Comparison of ENCODE assay signal across 22 mouse cellular contexts in the genomic region with DNA sequence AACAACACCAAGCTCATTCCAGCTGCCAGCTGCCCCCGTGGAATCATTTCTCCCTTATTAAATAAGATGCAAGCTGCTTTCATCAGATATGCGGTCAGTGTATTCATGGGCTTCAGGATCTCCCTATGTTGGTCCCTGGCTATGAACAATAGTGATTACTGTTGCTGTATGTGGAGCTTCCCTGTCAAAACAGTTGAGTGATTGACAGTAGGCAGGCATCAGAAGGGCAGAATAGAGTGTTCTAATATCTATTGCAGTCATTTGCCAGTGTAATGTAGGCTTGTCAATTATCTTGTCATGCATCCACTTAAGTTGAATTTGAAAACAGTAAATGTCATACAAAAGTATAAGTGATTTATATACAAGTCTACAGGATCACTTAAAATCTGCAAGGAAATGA.
DNase-seq lines count a peak whose midpoint lies in the region; ATAC-seq and TF ChIP-seq lines count a peak whose summit lies in the region.
"Had no signal": no experiment of that assay in that cellular context is flagged by ENCODE, and none has a peak within 500 bp of the region (broad histone marks: within the 10 kb centered on the region; RNA-seq: fewer than 3 reads in every experiment).

No protein-coding gene starts in this region.

- no peak for TF ChIP-seq CTCF in left cerebral cortex, adult 2 months (IDR thresholded peaks at IDR 0.05)

- H3K4me2 ChIP-seq in hindbrain, embryonic 11.5 days (replicated peaks; ENCODE audit: low read depth, low read length) = no peak overlapping the region
- H3K4me2 ChIP-seq in hindbrain, embryonic 13.5 days = no peak overlapping the region
- H3K4me2 ChIP-seq in forebrain, embryonic 14.5 days (ENCODE audit: low read length) = no peak overlapping the region
- H3K4me2 ChIP-seq in forebrain, embryonic 16.5 days (ENCODE audit: low read length) = no peak overlapping the region
- H3K4me2 ChIP-seq: intestine, embryonic 15.5 days had no signal

- no peaks in the 10 kb centered on the region for H3K36me3 ChIP-seq in hindbrain, embryonic 11.5 days (ENCODE audit: control insufficient read depth, insufficient read depth, low read length)
- H3K36me3 ChIP-seq in hindbrain, embryonic 13.5 days = no peaks in the 10 kb centered on the region
- H3K36me3 ChIP-seq in forebrain, embryonic 14.5 days (ENCODE audit: control insufficient read depth, insufficient read depth, low read length) = no peaks in the 10 kb centered on the region
- no peaks in the 10 kb centered on the region for H3K36me3 ChIP-seq in forebrain, embryonic 16.5 days (ENCODE audit: control insufficient read depth, insufficient read depth)
- H3K36me3 ChIP-seq: heart, embryonic 10.5 days; heart, embryonic 13.5 days; intestine, embryonic 15.5 days had no signal

- WGBS in hindbrain, embryonic 11.5 days = 77% methylated on average over 2 of the region's 2 CpGs
- WGBS in hindbrain, embryonic 13.5 days = 64% methylated on average over 2 of the region's 2 CpGs
- WGBS in forebrain, embryonic 14.5 days = 79% methylated on average over 2 of the region's 2 CpGs
- WGBS in forebrain, embryonic 16.5 days = 62% methylated on average over 2 of the region's 2 CpGs

- no peaks in the 10 kb centered on the region for H3K27me3 ChIP-seq in hindbrain, embryonic 11.5 days (ENCODE audit: control insufficient read depth, insufficient read depth, low read length)
- H3K27me3 ChIP-seq in hindbrain, embryonic 13.5 days = no peaks in the 10 kb centered on the region
- H3K27me3 ChIP-seq in forebrain, embryonic 14.5 days (replicated peaks; ENCODE audit: control insufficient read depth, insufficient read depth, low read length) = no peaks in the 10 kb centered on the region
- H3K27me3 ChIP-seq in forebrain, embryonic 16.5 days (replicated peaks; ENCODE audit: control insufficient read depth, insufficient read depth, low read length) = no peaks in the 10 kb centered on the region
- H3K27me3 ChIP-seq: heart, embryonic 13.5 days; intestine, embryonic 15.5 days had no signal

- H3K9ac ChIP-seq in hindbrain, embryonic 11.5 days (ENCODE audit: low read depth, low read length) = no peak overlapping the region
- H3K9ac ChIP-seq in hindbrain, embryonic 13.5 days = no peak overlapping the region
- H3K9ac ChIP-seq in forebrain, embryonic 14.5 days (ENCODE audit: low read length) = no peak overlapping the region
- H3K9ac ChIP-seq in forebrain, embryonic 16.5 days (replicated peaks; ENCODE audit: low read depth, low read length) = no peak overlapping the region
- H3K9ac ChIP-seq: heart, embryonic 13.5 days; intestine, embryonic 15.5 days had no signal

- peak; percentile 65; the same call in 1 of the 2 replicates for ATAC-seq in hindbrain, embryonic 11.5 days (ENCODE audit: low FRiP score)
- ATAC-seq in hindbrain, embryonic 13.5 days (ENCODE audit: low FRiP score) = no peak
- peak; percentile 44; the same call in 1 of the 2 replicates for ATAC-seq in forebrain, embryonic 14.5 days
- ATAC-seq in forebrain, embryonic 16.5 days = peak; percentile 84
- ATAC-seq: CD4-positive, CD25-positive, alpha-beta regulatory T cell, adult 4 months; hindbrain, embryonic 16.5 days; intestine, embryonic 15.5 days had no signal

- DNase-seq in hindbrain, embryonic 11.5 days (ENCODE audit: low spot score) = no peak
- peak; percentile 20 for DNase-seq in forebrain, embryonic 14.5 days (ENCODE audit: low spot score)
- DNase-seq in heart, postnatal 36 days = no peak
- DNase-seq in left cerebral cortex, adult 2 months (ENCODE audit: extremely low spot score in 1 of 2, low spot score in 2 of 2) = no peak
- DNase-seq: adrenal gland, adult 2 months; adrenal gland, postnatal 14 days; cerebellum, adult 11-12 months; cerebellum, adult 8-10 months; cerebellum, postnatal 14 days; gastrocnemius, postnatal 10 days; gastrocnemius, postnatal 36 days; heart, adult 2 months; heart, postnatal 14 days; kidney, adult 11 months; kidney, adult 8-10 months had no signal

- H3K27ac ChIP-seq in hindbrain, embryonic 11.5 days (ENCODE audit: low read depth, low read length) = no peak overlapping the region
- no peak overlapping the region for H3K27ac ChIP-seq in hindbrain, embryonic 13.5 days
- H3K27ac ChIP-seq in forebrain, embryonic 14.5 days (ENCODE audit: low read depth, low read length) = no peak overlapping the region
- no peak overlapping the region for H3K27ac ChIP-seq in forebrain, embryonic 16.5 days (ENCODE audit: low read length)
- H3K27ac ChIP-seq in left cerebral cortex, adult 2 months = no peak overlapping the region
- H3K27ac ChIP-seq: heart, adult 2 months; heart, embryonic 10.5 days; heart, embryonic 13.5 days; intestine, embryonic 15.5 days had no signal

- intact Hi-C loops in heart, postnatal 36 days (cut with DNase I) = no loop called here
- intact Hi-C loops in left cerebral cortex, adult 2 months (cut with DNase I) = no loop called here

- H3K4me3 ChIP-seq in hindbrain, embryonic 11.5 days (ENCODE audit: low read depth, low read length) = no peak overlapping the region
- no peak overlapping the region for H3K4me3 ChIP-seq in hindbrain, embryonic 13.5 days
- H3K4me3 ChIP-seq in forebrain, embryonic 14.5 days (ENCODE audit: low read depth, low read length) = no peak overlapping the region
- H3K4me3 ChIP-seq in forebrain, embryonic 16.5 days (replicated peaks; ENCODE audit: low read length) = no peak overlapping the region
- no peak overlapping the region for H3K4me3 ChIP-seq in left cerebral cortex, adult 2 months
- H3K4me3 ChIP-seq: heart, adult 2 months; heart, embryonic 10.5 days; heart, embryonic 13.5 days; intestine, embryonic 15.5 days had no signal

- no peaks in the 10 kb centered on the region for H3K9me3 ChIP-seq in hindbrain, embryonic 11.5 days (ENCODE audit: control insufficient read depth, low read length)
- H3K9me3 ChIP-seq in hindbrain, embryonic 13.5 days = no peaks in the 10 kb centered on the region
- H3K9me3 ChIP-seq in forebrain, embryonic 14.5 days (replicated peaks; ENCODE audit: control insufficient read depth, low read length) = no peaks in the 10 kb centered on the region
- no peaks in the 10 kb centered on the region for H3K9me3 ChIP-seq in forebrain, embryonic 16.5 days (ENCODE audit: control insufficient read depth, low read length)
- H3K9me3 ChIP-seq: heart, embryonic 10.5 days; heart, embryonic 13.5 days; intestine, embryonic 15.5 days had no signal

- no peaks in the 10 kb centered on the region for H3K4me1 ChIP-seq in hindbrain, embryonic 11.5 days (replicated peaks; ENCODE audit: control insufficient read depth, insufficient read depth, low read length)
- 0 out of 2 replicates have a peak, but pooled peaks cover 6% of the 10 kb centered on the region for H3K4me1 ChIP-seq in hindbrain, embryonic 13.5 days (replicated peaks)
- H3K4me1 ChIP-seq in forebrain, embryonic 14.5 days (ENCODE audit: control insufficient read depth, insufficient read depth, low read length) = no peaks in the 10 kb centered on the region
- H3K4me1 ChIP-seq in forebrain, embryonic 16.5 days (replicated peaks; ENCODE audit: control insufficient read depth, insufficient read depth, low read length) = 0 out of 2 replicates have a peak, but pooled peaks cover 2% of the 10 kb centered on the region
- H3K4me1 ChIP-seq: intestine, embryonic 15.5 days had no signal
